Mouse (Mus musculus): ENCODE measurements around the gene Zbtb8os.

GRCm38 (mm10) chr4:129297724-129298123 is 37.8 kb upstream of the Zbtb8os start:
- no peak for TF ChIP-seq CTCF (conservative IDR thresholded peaks at IDR 0.05; ENCODE audit: low read length)
- TF ChIP-seq NANOG (IDR thresholded peaks at IDR 0.05; ENCODE audit: borderline replicate concordance, low read length), result no peak
- TF ChIP-seq POU5F1 (IDR thresholded peaks at IDR 0.05; ENCODE audit: borderline replicate concordance, low read length), result no peak

Data from E14TG2a.4 (cell line).